In the genomic region with DNA sequence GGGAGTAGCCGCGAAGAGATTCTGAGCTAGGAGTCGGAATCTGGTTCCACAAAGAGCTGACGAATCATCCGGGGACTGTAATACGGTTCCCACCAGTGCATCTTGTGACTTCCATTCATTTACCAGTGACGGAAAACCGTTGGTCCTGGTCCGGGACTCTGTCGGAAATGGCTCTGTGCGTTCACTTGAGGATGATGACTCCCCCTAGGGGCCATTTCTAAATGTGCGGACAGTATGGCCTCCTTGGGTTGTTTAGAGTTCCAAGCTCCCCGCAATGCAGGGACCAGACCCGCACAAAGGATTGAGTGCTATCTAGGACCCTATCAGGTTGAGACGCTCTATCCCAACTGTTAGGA, we compare ENCODE assay signal across 8 mouse cellular contexts. TPM values are rescaled to one million over a fixed set of nuclear protein-coding genes. Genes with fewer than 3 reads are reported as not detected.
DNase-seq lines count a peak whose midpoint lies in the region; ATAC-seq and TF ChIP-seq lines count a peak whose summit lies in the region.

A gene (minus strand): TSS at position 155 of the 356 bp plus-strand sequence.

- H3K9ac ChIP-seq in embryonic facial prominence, embryonic 14.5 days (ENCODE audit: low read depth, low read length): peak within 1 kb of the TSS; percentile 78
- peak within 1 kb of the TSS; percentile 87 for H3K9ac ChIP-seq in limb, embryonic 14.5 days (ENCODE audit: low read depth, low read length, severe bottlenecking)
- peak within 1 kb of the TSS; percentile 94 for H3K9ac ChIP-seq in midbrain, embryonic 16.5 days (ENCODE audit: low read depth, low read length)

- peak within 1 kb of the TSS; percentile 97 for H3ac ChIP-seq in C2C12 (ENCODE audit: control insufficient read depth, insufficient read length, low read depth)

- H3K4me1 ChIP-seq in embryonic facial prominence, embryonic 14.5 days (ENCODE audit: control insufficient read depth, insufficient read depth, low read length): peaks cover 13% of the 10 kb centered on the region; the same call in 1 of the 2 replicates
- H3K4me1 ChIP-seq in limb, embryonic 14.5 days (ENCODE audit: control insufficient read depth, insufficient read depth, low read length): peaks cover 9% of the 10 kb centered on the region
- peaks cover 12% of the 10 kb centered on the region for H3K4me1 ChIP-seq in midbrain, embryonic 16.5 days (ENCODE audit: control insufficient read depth, insufficient read depth, low read length)

- WGBS in embryonic facial prominence, embryonic 14.5 days: under 1% methylated on average over 15 of the region's 15 CpGs
- under 1% methylated on average over 15 of the region's 15 CpGs for WGBS in limb, embryonic 14.5 days
- WGBS in midbrain, embryonic 16.5 days: under 1% methylated on average over 15 of the region's 15 CpGs

- peak within 1 kb of the TSS; percentile 56 for H3K4me3 ChIP-seq in C2C12 (ENCODE audit: insufficient read depth, poor library complexity, severe bottlenecking)
- H3K4me3 ChIP-seq in embryonic facial prominence, embryonic 14.5 days (ENCODE audit: low read depth, low read length): peak within 1 kb of the TSS; percentile 55
- H3K4me3 ChIP-seq in limb, embryonic 14.5 days (replicated peaks; ENCODE audit: low read length): peak within 1 kb of the TSS; percentile 69
- peak within 1 kb of the TSS; percentile 71 for H3K4me3 ChIP-seq in midbrain, embryonic 16.5 days (ENCODE audit: low read depth, low read length)

- no peaks in the 10 kb centered on the region for H3K9me3 ChIP-seq in embryonic facial prominence, embryonic 14.5 days (ENCODE audit: control insufficient read depth, low read length)
- H3K9me3 ChIP-seq in limb, embryonic 14.5 days (ENCODE audit: control insufficient read depth, low read length): no peaks in the 10 kb centered on the region; the same call in 1 of the 2 replicates
- no peaks in the 10 kb centered on the region for H3K9me3 ChIP-seq in midbrain, embryonic 16.5 days (replicated peaks; ENCODE audit: control insufficient read depth, low read length, poor library complexity, severe bottlenecking)

- no peak for TF ChIP-seq POLR2A in limb, embryonic 14.5 days (IDR thresholded peaks at IDR 0.05; ENCODE audit: borderline replicate concordance, extremely low read depth, insufficient read depth, insufficient read length)

- ATAC-seq in embryonic facial prominence, embryonic 14.5 days (ENCODE audit: low read depth): peak; percentile 76
- peak; percentile 74 for ATAC-seq in limb, embryonic 14.5 days (ENCODE audit: low FRiP score, low read depth)
- peak; percentile 76 for ATAC-seq in midbrain, embryonic 16.5 days

- peak; percentile 52 to 59 for DNase-seq in adrenal gland, postnatal 4 days (ENCODE audit: low spot score in 2 of 2)
- DNase-seq in embryonic facial prominence, embryonic 14.5 days (ENCODE audit: low spot score): peak; percentile 95
- DNase-seq in heart, adult 9 months (ENCODE audit: low spot score in 2 of 2): peak; percentile 60 to 77
- DNase-seq in kidney, adult 9 months: peak; percentile 90
- peak; percentile 85 for DNase-seq in limb, embryonic 14.5 days (ENCODE audit: low spot score)
- peak; percentile 71 to 83 for DNase-seq in spleen, postnatal 36 days (ENCODE audit: low spot score in 2 of 2)

- H3K79me2 ChIP-seq in C2C12 (ENCODE audit: control insufficient read depth, insufficient read depth): peaks cover 8% of the 10 kb centered on the region

- peak; percentile 54 for TF ChIP-seq CTCF in C2C12 (IDR thresholded peaks at IDR 0.05; ENCODE audit: control insufficient read depth, insufficient read depth, insufficient read length)

- H3K36me3 ChIP-seq in C2C12 (ENCODE audit: control insufficient read depth, insufficient read depth): no peaks in the 10 kb centered on the region
- H3K36me3 ChIP-seq in embryonic facial prominence, embryonic 14.5 days (ENCODE audit: control insufficient read depth, insufficient read depth, low read length): peaks cover 14% of the 10 kb centered on the region; the same call in 1 of the 2 replicates
- H3K36me3 ChIP-seq in limb, embryonic 14.5 days (ENCODE audit: control insufficient read depth, insufficient read depth, low read length): 0 out of 2 replicates have a peak, but pooled peaks cover 5% of the 10 kb centered on the region
- 0 out of 2 replicates have a peak, but pooled peaks cover 4% of the 10 kb centered on the region for H3K36me3 ChIP-seq in midbrain, embryonic 16.5 days (ENCODE audit: control insufficient read depth, insufficient read depth, low read length)

- no peaks in the 10 kb centered on the region for H3K79me3 ChIP-seq in C2C12 (ENCODE audit: low read depth)

- peaks cover 10% of the 10 kb centered on the region for H3K27me3 ChIP-seq in C2C12 (ENCODE audit: control insufficient read depth, insufficient read depth, insufficient read length)
- H3K27me3 ChIP-seq in embryonic facial prominence, embryonic 14.5 days (replicated peaks; ENCODE audit: control insufficient read depth, insufficient read depth, low read length): no peaks in the 10 kb centered on the region
- H3K27me3 ChIP-seq in limb, embryonic 14.5 days (ENCODE audit: control insufficient read depth, insufficient read depth, low read length): no peaks in the 10 kb centered on the region
- H3K27me3 ChIP-seq in midbrain, embryonic 16.5 days (ENCODE audit: control insufficient read depth, insufficient read depth, low read depth, low read length): no peaks in the 10 kb centered on the region

- H3K4me2 ChIP-seq in embryonic facial prominence, embryonic 14.5 days (ENCODE audit: low read depth, low read length): peak within 1 kb of the TSS; percentile 59
- peak within 1 kb of the TSS; percentile 86 for H3K4me2 ChIP-seq in limb, embryonic 14.5 days (replicated peaks; ENCODE audit: low read depth, low read length, severe bottlenecking)
- peak within 1 kb of the TSS; percentile 88 for H3K4me2 ChIP-seq in midbrain, embryonic 16.5 days (ENCODE audit: low read length)

- peak within 1 kb of the TSS; percentile 94 for H3K27ac ChIP-seq in embryonic facial prominence, embryonic 14.5 days (replicated peaks; ENCODE audit: low read depth, low read length)
- peak within 1 kb of the TSS; percentile 97 for H3K27ac ChIP-seq in limb, embryonic 14.5 days (replicated peaks; ENCODE audit: low read depth, low read length)
- H3K27ac ChIP-seq in midbrain, embryonic 16.5 days (ENCODE audit: low read length): peak within 1 kb of the TSS; percentile 99

TF ChIP-seq in C2C12, 6 proteins besides CTCF, POLR2A, EP300 and RAD21:
- no peak for TF ChIP-seq MAX (IDR thresholded peaks at IDR 0.05)
- no peak for TF ChIP-seq FOSL1 (IDR thresholded peaks at IDR 0.05; ENCODE audit: insufficient read depth, low read length, poor library complexity, severe bottlenecking)
- no peak for TF ChIP-seq MYOD1 (IDR thresholded peaks at IDR 0.05; ENCODE audit: control insufficient read depth, insufficient read length, low read depth)
- no peak for TF ChIP-seq CEBPB (IDR thresholded peaks at IDR 0.05; ENCODE audit: low read depth)
- TF ChIP-seq MYOG (IDR thresholded peaks at IDR 0.05; ENCODE audit: control insufficient read depth, extremely low read depth, insufficient read length): no peak

RNA-seq across cellular contexts. Expression of the gene that starts here (rescaled TPM):
- polyA plus RNA-seq in C2C12 (2012; fragmentation: generic; extraction: Trizol): 78.3 TPM
- total RNA-seq in adrenal gland, postnatal 4 days (2021): 10 to 100 TPM; 64.2 to 65.1 TPM
- polyA plus RNA-seq in embryonic facial prominence, embryonic 14.5 days (2014; fragmentation: Nextera tagmentation; extraction: Ambion mirVana): 73.4 and 80.6 TPM in 2 replicates
- polyA plus RNA-seq in limb, embryonic 14.5 days (2012; rRNA removed): 91.9 and 127 TPM in 2 replicates
- 76.0 and 77.5 TPM in 2 replicates for polyA plus RNA-seq in limb, embryonic 14.5 days (2014; fragmentation: Nextera tagmentation; extraction: Ambion mirVana)
- polyA plus RNA-seq in midbrain, embryonic 16.5 days (2015; fragmentation: Nextera tagmentation; extraction: Ambion mirVana): 133 and 151 TPM in 2 replicates

Comparison
In these comparisons a context has a peak if more than half of its experiments do, and no peak if none do; other contexts are left out.
1. Peak in every context shown above with its lines: DNase-seq, ATAC-seq, H3K4me3 ChIP-seq and H3K27ac ChIP-seq.